Mouse (Mus musculus): Measurements from ENCODE around the gene Olfr418. TPM values are rescaled to one million over a fixed set of nuclear protein-coding genes. Genes with fewer than 3 reads are reported as not detected.

The Olfr418 gene
- polyA plus RNA-seq, 1 experiment from 2014 or later, result not detected

Other genes with a start within 250 kb of the Olfr418 start
- not detected in 2 replicates for gene Olfr1408, start 128.6 kb upstream of the Olfr418 start, polyA plus RNA-seq (2016; fragmentation: Nextera tagmentation; extraction: Ambion mirVana)
- not detected in 2 replicates for gene Olfr1406, start 75.4 kb upstream of the Olfr418 start, polyA plus RNA-seq (2016; fragmentation: Nextera tagmentation; extraction: Ambion mirVana)
- gene Olfr218, start 68.2 kb upstream of the Olfr418 start, polyA plus RNA-seq (2016; fragmentation: Nextera tagmentation; extraction: Ambion mirVana), result not detected in 2 replicates
- gene Olfr1404, start 53.6 kb upstream of the Olfr418 start, polyA plus RNA-seq (2016; fragmentation: Nextera tagmentation; extraction: Ambion mirVana), result not detected in 2 replicates
- gene Fcer1a, start 38.8 kb upstream of the Olfr418 start, polyA plus RNA-seq (2016; fragmentation: Nextera tagmentation; extraction: Ambion mirVana), result not detected in 2 replicates
- gene Mptx2, start 11.8 kb downstream of the Olfr418 start, polyA plus RNA-seq (2016; fragmentation: Nextera tagmentation; extraction: Ambion mirVana), result not detected in 2 replicates
- 1.6 and 2.4 TPM in 2 replicates for gene Ackr1, start 67.7 kb downstream of the Olfr418 start, polyA plus RNA-seq (2016; fragmentation: Nextera tagmentation; extraction: Ambion mirVana)
- gene Aim2, start 84.9 kb downstream of the Olfr418 start, polyA plus RNA-seq (2016; fragmentation: Nextera tagmentation; extraction: Ambion mirVana), result 6.7 TPM in 2 replicates
- 2.0 and 5.3 TPM in 2 replicates for gene Cadm3, start 101.7 kb downstream of the Olfr418 start, polyA plus RNA-seq (2016; fragmentation: Nextera tagmentation; extraction: Ambion mirVana)
- gene Ifi206, start 225.0 kb downstream of the Olfr418 start, polyA plus RNA-seq (2016; fragmentation: Nextera tagmentation; extraction: Ambion mirVana), result not detected in 2 replicates

Data from midbrain, embryonic 10.5 days (tissue).